Mouse (Mus musculus) adrenal gland, postnatal 10 days (tissue): ENCODE measurements around the gene Plxnb2. TPM values are rescaled to one million over a fixed set of nuclear protein-coding genes. Genes with fewer than 3 reads are reported as not detected.
A peak's percentile ranks its signal among the peaks of the same experiment; 100 is the strongest.

Experiments
- DNase-seq: peaks from one replicate; pipeline ENCODE4 v3.0.0; 2021; ENCODE audit warnings: mixed read lengths
- total RNA-seq, 2 experiments: library from RNA; stranded (reverse); gene quantifications; 2 replicates each; pipeline ENCODE4 v1.2.3; 2021

Plxnb2 gene
- total RNA-seq, 2 experiments from 2014 or later, result 96.8 to 105 TPM

DNA sequence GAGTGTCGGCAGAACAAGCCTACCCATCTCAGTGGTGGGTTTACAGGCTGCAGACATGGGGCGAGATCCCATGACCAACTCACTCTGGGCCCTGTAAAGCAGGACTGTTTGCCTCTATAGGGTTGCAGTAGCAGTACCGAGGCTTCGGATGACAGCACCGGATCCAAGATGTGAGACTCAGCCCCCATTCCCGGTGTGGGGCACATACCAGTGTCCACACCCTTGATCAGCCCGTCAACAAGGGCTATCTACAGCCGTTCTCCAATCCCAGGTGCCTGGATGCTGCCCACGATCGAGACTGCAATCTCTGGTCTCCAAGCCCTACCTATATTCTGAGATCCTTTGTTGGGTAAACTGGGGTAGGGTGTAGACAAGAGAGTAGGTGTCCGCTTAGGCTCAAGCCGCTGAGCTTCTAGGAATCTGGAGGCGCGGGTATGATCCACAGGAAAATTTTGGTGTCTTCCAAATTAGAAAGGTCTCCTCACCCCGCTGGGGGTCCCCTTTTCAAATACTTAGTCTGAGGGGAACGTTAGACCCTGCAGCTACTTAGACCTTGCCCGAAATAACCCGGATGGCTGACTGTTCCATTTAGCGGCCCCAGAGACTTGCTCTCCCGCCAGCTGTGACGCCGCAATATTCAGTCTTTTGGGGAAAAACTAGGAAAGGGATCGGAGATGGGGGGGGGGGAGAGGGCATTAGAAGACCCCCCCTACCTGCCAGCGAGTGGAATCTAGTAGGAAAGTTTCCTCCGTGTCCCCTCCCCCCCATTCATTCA lies 31.9 kb downstream of the Plxnb2 start:
- DNase-seq, result no peak

GRCm38 (mm10) chr15:89147895-89148294 lies 32.7 kb downstream of the Plxnb2 start:
- DNase-seq, result no peak

DNA sequence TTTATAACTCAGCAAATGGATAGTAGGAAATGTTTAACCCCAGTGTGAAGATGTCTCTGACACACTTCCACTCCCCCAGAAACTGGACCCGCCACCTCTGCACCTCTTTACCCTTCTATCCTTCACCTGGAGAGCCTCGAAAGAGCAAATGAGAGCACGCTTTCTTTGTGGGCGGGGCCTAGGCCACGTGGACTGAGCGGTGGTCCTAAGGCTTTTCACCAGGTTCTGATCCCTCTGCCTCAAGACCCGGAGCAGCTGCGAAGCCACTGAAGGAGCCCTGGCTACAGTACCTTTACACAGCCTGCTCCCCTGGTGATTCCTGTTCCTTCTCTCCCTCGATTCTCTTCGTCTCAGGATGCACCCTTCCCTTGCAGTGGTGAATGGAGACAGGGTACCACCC lies 33.1 kb downstream of the Plxnb2 start:
- no peak for DNase-seq

DNA sequence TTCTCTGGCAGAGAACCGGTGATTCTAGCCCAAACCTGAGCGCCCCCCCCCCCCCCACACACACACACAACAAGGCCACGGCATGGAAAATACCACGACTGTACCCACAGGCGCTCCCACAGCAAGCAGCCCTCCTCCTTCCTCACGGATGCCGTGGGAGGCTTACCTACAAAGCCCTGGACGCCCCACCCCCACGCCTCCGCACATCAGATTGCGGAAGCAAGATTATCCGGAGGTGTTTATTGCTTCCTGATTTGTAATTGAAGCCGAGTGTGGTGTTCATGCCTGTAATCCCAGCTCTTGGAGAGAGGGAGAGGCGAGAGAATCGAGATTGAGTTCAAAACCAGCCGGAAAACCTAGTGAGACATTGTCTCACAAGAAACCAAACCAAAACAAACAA lies 33.6 kb downstream of the Plxnb2 start:
- DNase-seq, result no peak

- peak; percentile 56 for DNase-seq
Observed at GRCm38 (mm10) chr15:89146537-89146936, 34.1 kb downstream of the Plxnb2 start.

DNA sequence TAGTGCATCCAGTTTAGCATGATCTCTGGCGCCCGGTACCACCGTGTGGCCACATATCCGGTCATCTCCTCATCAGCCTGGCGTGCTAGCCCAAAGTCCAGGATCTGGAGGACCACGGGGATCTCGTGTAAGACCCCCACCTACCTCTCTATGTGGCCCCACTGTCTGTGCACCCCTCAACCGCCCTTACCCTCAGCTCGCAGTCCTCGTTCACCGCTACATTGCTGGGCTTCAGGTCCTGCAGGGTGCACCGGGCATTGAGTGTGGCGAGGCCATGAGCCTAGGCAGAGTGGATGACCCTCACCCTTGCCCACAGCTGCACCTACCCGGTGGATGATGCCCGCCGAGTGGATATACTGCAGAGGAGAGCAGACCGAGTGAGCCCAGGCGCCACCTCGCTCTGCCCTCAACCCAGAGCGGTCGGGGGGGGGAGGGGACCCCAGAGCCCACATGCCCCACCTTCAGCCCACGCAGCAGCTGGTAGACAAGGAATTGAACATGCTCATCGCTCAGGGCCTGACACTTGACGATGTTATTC lies 34.7 kb downstream of the Plxnb2 start:
- DNase-seq, result no peak

GRCm38 (mm10) chr15:89144965-89145364 lies 35.6 kb downstream of the Plxnb2 start:
- no peak for DNase-seq

DNA sequence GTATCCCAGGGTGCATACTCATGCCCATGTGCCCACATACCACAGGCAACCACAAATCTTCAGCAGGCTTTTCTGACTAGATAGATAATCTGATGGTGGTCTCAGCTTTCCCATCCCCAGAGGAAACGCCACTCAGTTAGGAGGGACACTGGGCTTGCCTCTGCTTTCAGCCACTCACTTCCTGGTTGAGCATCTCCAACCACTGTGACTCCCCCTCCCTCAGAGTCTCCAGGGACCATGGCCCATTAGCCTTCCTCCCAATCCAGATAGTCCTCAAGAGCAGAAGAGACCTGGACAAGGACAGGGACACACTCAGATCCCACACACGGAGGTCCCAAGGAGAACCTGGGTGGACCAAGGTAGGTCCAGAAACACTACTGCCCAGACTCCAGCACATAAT lies 37.5 kb downstream of the Plxnb2 start:
- no peak for DNase-seq

- DNase-seq, result no peak
Observed at GRCm38 (mm10) chr15:89141905-89142304, 38.7 kb downstream of the Plxnb2 start.

GRCm38 (mm10) chr15:89141443-89141842 lies 39.1 kb downstream of the Plxnb2 start:
- no peak for DNase-seq

DNA sequence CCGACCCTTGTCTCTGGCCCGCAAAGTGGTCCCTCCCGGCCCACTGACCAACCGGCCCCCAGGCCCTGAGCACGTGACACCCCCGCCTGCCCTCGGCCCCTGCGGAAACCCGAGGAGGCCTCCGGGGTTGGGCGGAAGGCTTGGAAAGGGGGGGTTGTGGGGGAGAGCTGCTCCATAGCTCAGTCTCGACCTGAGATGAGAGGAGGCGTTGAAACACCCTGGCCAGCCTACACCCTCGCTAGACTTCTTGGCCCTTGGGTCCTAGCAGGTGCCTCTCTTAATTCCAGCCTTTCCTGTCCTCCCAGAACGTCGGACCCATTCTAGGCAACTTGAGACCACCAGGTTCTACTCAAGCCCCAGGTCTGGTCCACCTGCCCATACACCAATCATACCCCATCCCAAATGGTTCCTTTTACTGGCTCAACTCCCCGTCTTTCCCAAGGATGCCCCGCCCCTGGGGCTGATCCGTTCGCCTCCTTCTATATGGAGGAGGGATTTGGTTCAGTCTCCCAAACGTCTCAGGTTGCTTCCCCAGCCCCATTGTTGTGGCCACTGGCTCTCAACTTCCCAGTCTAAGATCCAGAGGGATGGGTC lies 39.8 kb downstream of the Plxnb2 start, which contains the start of gene Mapk12:
TSS of gene Mapk12 (minus strand) at position 45 of the 594 bp plus-strand sequence.
- peak; percentile 50 for DNase-seq

DNA sequence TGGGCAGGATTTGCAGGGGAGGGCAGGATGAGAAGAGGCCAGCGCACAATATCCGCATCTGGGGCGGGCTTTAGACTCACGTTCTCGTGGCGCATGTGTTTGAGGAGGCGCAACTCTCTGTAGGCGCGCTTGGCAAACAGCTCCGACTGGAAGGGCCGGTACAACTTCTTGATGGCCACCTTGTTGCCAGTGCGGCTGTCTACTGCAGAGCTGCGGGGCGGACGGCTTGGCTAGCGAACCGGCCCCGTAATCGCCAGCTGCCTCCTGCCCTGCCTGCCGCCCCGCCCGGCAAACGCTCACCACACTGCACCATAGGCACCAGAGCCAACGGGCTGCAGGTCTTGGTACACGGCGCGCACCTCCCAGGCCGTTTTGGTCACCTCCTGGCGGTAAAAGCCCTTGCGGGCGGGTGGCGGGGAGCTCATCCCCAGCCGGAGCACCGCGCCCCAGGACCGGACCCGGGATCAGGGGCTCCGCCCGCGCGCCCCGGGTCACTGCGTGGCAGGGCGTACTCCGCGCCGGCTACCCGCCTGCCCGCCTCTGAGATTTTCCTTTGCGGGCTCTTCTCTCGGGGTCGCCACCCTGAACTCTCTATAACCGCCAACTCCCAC lies 40.4 kb downstream of the Plxnb2 start:
- DNase-seq, result peak; percentile 38

GRCm38 (mm10) chr15:89138531-89138930 lies 42.1 kb downstream of the Plxnb2 start:
- no peak for DNase-seq

- no peak for DNase-seq
Observed at GRCm38 (mm10) chr15:89138046-89138405, 42.6 kb downstream of the Plxnb2 start.

DNA sequence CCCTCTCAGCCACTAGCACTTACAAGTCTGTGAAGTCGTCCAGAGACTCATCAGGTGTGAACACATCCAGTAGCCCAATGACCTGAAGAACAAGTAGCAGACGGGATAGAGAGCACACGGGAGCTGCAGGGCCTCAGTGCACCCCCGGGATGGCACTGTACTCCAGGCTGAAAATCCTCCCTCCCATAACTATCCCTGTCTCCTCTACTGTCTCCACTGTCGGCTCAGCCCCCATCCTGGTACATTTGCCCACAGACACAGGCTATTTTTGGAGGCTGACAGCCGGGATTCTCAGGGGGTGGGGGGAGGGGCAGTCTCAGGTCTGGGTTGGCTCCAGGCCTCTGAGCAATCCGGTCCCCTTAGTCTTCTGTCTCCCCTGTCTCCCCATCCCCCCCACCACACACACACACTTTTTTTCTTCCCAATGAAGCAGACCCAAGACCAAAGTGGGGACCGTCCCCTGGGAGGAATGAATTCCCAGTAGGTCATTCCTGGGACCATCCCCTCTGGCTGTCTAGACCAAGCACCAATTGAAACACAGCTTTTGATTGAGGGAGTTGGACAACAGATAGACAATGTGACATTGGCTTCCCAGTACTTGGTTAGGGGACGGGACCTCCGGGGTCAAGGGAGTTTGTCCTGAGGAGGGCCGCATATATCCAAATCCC lies 43.1 kb downstream of the Plxnb2 start:
- no peak for DNase-seq

DNA sequence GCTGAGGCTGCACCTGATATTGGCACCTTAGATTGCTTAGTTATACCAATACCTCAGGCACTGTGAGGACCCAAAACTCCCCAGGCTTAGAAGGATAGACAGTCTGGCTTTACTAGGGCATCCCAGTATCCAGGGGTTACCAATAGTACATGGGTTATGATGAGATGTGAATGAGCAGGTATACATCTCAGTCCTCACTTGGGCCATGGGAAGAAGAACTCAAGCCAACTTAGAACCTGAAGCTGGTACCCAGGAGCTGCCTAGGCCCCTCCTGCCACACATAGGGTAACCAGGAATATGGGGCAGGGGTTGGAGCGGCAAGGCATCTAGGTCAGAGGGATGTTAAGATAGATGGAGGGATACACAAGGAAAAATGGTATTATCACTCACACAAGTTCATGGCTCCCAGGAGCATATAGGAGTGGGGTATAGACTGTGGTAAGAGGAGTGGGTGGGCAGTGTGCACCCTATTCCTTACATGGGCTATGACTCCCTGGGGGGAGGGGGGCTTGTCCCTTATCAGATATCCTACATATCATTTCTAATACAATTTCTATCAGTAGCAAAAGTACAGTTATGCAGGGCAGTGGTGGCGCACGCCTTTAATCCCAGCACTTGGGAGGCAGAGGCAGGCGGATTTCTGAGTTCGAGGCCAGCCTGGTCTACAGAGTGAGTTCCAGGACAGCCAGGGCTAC lies 44.0 kb downstream of the Plxnb2 start:
- DNase-seq, result no peak

- no peak for DNase-seq
Observed at GRCm38 (mm10) chr15:89131316-89131715, 49.3 kb downstream of the Plxnb2 start.

GRCm38 (mm10) chr15:89130245-89130644 lies 50.3 kb downstream of the Plxnb2 start:
- no peak for DNase-seq

GRCm38 (mm10) chr15:89128382-89129350 lies 51.9 kb downstream of the Plxnb2 start, which contains the start of gene Hdac10:
Gene Hdac10 (minus strand): TSS chr15:89128700.
- peak; percentile 85 for DNase-seq

DNA sequence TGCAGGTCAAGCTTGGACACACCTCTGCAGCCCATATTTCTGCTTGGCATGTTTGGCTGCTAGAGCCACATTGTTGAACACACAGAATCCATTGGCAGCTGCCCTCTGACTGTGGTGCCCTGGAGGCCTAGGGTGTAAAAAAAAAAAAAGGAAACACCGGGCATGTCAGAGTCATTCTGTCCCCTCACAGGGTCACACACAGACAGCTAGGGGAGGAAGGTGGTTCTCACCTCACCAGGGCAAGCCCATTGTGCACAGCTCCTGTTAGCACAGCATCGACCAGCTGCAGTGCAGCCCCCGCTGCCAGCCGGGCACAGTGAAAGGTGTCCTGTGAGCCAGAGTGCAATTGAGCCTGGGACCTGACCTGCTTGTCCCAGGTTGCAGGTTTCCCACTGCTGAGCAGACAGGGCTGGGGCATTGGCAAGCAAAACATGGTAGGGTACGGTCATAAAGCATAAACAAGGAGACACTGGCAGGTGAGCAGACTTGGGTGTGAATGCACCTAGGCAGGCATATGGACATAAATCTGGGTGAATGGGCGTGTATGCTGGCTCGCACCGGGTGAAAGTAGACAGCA lies 53.1 kb downstream of the Plxnb2 start:
- no peak for DNase-seq
